Mouse (Mus musculus): ENCODE measurements around the gene Epyc.
A peak's percentile ranks its signal among the peaks of the same experiment; 100 is the strongest.

Gene Epyc

DNA sequence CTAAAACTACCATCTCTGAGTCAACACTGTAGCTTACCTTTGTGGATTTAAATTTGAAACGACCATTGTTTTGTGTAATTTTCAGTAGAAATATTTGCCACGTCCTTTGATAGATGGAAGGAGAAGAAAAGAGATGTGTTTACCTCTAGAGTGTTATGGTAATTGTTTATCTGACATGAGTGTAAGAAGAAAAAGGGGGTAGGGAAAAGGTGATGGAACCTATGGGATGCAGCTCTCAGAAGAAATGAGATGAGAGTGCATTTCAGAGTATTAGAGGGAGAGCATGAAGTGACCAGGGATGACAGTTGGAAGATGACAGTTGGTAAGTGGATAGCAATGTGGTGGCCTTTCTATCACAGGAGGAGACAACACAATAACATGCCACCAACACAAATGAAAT, at the start of gene Epyc:
TSS of gene Epyc (plus strand) at position 301 of the 400 bp plus-strand sequence.
- no peak for DNase-seq (ENCODE audit: low read depth)

DNA sequence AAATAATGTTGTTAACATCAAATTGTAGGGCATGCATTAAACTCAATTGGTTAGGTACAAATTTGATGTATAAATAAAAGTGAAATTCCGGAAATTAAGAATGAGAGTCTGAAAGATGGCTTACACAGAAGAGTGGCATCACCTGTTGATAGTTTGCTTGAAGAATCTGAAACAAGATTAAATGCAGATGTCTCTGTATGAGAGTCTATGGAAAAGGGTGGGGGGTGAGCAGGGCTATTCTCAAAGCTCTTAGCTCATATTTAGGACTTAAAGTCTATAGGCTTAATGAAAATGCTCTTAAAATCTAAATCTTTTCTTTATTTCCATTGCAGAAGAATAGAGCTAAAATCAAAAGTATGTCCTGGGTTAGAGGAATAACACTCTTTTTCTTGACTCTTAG, 48.2 kb upstream of the Epyc start:
- no peak for DNase-seq (ENCODE audit: low read depth)

- DNase-seq (ENCODE audit: low read depth): no peak
Measured at GRCm38 (mm10) chr10:97601744-97602143, 42.1 kb upstream of the Epyc start.

GRCm38 (mm10) chr10:97603256-97603655, 40.6 kb upstream of the Epyc start:
- DNase-seq (ENCODE audit: low read depth): no peak

DNA sequence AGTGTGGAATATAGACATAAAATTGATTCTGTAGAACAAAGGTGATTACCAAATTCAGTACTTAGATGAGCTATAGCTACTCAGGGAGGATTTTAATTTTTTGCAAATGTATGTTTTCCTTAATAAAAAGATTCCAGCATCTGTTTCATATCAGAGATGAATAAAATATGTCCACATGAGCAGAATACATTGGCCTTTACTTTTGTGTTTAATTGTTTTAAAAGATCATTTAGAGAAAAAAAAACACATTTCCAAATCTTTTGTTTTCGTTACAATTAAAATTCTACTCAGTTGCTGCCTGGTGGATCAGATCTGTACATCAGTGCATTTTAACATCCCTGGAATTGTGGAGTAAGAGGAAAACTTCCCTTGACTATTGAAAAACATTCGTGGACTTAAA, 37.3 kb upstream of the Epyc start, which contains the start of gene Kera:
TSS of gene Kera (plus strand) at position 301 of the 400 bp plus-strand sequence.
- DNase-seq (ENCODE audit: low read depth): no peak

DNA sequence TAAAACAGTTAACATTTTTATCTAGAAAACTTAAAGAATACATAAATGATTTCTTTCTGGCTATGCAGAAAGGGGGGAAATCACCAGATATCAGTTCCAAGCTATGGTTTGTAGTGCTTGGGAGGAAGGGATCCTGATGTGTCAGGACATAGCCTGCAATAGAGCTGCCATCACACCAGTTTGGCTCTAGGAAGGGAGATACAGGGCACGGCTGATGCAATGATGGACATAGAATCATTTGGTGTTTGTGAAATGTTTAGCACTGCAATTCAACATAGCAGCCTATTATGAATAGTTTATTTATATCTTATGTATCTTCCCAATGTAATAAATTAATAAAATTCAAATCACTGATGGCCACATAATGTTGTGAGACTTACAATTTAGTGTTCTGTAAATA, 21.5 kb upstream of the Epyc start:
- DNase-seq (ENCODE audit: low read depth): no peak

DNA sequence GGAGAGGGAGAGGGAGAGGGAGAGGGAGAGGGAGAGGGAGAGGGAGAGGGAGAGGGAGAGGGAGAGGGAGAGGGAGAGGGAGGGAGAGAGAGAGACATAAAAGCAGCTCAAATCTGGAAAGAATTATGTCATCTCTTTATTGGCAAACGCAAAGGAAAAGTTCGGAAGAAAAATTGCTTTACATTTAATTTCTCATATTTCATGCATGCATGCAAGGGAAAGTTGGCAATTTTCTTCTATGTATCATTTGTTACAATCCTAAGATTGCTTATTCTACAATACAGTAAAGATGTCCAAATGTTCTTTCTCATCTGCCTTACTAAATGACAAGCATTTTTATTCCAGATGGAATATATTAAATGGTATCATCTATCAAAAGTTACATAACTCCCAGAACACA, 19.5 kb upstream of the Epyc start:
- DNase-seq (ENCODE audit: low read depth): no peak

DNA sequence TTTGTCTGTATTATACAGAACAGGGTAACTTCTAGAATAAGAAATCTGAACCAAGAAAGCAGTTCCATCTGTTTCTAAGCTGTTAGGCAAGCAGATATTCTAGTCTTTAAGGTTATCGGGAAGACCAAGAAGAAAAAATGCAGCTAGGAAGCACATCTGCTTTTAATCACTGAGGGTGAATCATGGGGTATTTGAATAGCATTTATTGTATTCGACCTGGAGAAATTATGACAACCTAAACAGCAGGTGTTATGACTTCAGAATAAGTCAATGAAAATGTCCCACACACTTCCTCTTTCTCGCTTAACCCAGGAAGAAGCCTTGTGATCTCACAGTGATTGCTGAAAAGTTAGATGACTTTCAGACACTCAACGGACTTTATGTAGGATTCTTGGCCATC, 18.8 kb upstream of the Epyc start:
- DNase-seq (ENCODE audit: low read depth): no peak

- no peak for DNase-seq (ENCODE audit: low read depth)
Measured at GRCm38 (mm10) chr10:97626543-97626942, 17.3 kb upstream of the Epyc start.

GRCm38 (mm10) chr10:97631061-97631460, 12.8 kb upstream of the Epyc start:
- DNase-seq (ENCODE audit: low read depth): no peak

DNA sequence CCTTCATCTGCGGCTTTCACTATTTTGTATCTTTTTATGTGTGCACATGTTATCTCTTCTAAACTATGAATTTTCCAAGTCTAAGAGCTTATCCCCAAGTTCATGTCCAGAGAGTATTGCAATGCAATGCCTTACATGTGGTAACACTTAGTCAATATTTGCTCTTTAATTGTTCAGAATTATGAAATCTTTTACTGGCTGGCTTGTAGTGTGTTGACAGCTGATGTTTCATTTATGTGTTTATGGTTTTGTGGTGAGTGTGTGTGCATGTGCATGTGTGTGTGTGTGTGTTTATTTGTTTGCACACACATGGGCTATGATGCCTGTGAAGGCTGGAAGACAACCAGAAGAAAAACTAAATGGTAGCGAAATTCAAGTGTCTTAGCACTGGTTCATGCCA, 1.9 kb upstream of the Epyc start:
- DNase-seq (ENCODE audit: low read depth): no peak

GRCm38 (mm10) chr10:97650334-97650733, 6.5 kb downstream of the Epyc start:
- DNase-seq (ENCODE audit: low read depth): no peak

DNA sequence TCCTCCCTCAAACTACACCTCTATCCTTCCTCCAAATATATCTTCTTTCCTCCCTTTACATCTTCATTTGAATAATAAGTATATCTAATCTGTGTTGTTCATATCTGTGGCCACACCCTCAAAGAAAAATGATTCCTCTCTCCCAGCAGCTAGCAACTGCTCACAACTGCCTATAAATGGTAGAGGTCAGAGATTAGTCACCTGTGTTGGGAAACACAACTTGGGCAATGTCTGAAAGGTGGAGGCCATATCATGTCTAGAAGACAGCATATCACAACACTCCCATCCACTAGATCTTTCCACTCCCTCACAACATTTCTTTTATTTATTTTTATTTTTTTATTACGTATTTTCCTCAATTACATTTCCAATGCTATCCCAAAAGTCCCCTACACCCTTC, 15.6 kb downstream of the Epyc start:
- no peak for DNase-seq (ENCODE audit: low read depth)

- no peak for DNase-seq (ENCODE audit: low read depth)
Measured at GRCm38 (mm10) chr10:97668656-97669055, 24.8 kb downstream of the Epyc start.

DNA sequence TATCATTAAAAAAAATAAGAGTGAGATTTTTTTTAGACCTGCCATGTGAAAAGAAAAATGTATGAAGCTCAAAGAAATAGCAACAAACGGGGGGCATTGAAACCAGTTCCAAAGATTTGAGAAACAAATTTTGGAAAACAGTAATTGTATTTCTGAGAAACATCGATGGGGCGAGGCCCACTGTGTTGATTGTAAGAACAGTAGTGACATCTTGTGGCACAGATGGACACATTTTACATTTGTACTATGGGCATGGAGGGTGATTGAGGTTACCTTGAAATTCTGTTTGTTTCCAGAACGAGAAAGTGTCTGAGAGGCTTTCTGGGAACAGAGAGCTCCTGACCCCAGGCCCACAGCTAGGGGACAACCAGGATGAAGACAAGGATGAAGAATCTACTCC, 26.3 kb downstream of the Epyc start:
- no peak for DNase-seq (ENCODE audit: low read depth)

- no peak for DNase-seq (ENCODE audit: low read depth)
Measured at GRCm38 (mm10) chr10:97673239-97673638, 29.4 kb downstream of the Epyc start.

- DNase-seq (ENCODE audit: low read depth): no peak
Measured at GRCm38 (mm10) chr10:97682981-97683380, 39.1 kb downstream of the Epyc start.

- no peak for DNase-seq (ENCODE audit: low read depth)
Measured at GRCm38 (mm10) chr10:97687198-97687597, 43.3 kb downstream of the Epyc start.

DNA sequence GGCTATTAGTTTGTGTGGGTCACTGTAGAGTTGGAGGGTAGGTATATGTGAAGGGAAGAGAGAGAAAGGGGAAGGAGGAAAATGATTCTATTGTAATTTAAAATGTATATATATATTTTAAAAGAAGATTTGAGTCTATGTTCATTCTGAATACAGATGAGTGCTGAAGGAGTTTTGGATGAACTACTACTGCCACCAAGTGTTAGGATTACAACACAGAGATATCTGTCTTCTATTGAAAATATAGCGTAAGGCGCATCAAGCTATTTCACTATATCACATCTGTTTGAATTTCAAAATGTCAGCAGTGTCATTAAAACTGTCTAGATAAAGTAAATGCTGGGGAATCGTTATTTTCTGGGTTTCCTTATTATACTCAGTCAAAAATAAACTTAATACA, 45.6 kb downstream of the Epyc start:
- no peak for DNase-seq (ENCODE audit: low read depth)

DNA sequence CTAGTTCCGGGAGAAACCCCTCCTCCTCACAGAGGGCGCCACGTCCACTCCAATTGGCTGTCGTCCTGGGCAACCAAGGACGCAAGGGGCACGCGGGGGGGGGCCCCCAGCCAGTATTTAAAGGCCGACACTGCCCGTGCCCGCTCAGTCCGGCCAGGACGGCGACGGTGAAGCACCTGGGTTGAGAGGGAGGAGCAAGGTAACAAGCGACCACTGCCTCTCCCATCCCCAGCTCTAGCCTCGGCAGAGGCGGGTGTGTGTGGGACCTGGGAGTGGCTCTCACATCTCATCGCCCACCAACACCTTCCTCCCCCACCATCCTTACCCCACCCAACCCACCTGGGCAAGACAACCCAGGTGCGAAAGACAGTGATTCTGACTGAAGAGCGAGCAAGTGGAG, 49.0 kb downstream of the Epyc start, which contains the start of gene Ccer1:
TSS of gene Ccer1 (plus strand) at position 147 of the 400 bp plus-strand sequence.
- no peak for DNase-seq (ENCODE audit: low read depth)

DNA sequence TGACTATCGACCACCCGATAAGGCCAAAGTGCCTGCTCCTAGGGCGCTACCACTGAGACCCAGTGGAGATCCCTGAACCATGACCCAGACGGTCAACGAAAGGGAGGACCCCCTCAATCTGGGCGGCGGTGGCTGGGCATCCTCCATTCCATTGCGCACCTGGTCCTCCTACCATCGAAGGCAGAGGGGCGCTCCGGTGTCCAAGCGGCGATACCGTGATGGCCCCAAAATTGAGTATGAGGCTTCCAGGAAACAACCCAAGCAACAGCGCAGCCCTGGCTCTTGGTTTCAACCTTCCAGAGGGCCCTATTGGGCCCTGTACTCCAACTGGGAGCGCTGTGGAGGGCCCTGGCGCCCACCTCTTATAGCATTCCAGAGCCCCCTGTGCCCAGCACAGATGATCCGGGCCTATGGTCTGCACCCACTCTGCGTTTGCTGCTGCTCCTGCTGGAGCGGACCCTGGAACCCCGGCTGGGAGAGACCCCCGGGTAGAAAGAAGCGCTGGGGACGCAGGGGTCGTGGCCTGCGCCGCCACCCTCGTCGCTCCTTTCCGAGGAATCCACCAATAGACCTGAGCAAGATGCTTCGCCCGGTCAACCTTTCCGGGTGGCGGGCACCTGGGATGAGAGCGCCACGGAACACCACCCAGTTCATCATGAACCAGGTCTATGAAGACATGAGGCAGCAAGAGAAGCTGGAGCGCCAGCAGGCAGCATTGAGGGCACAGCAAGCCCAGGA, 49.7 kb downstream of the Epyc start:
- DNase-seq (ENCODE audit: low read depth): no peak

GRCm38 (mm10) chr10:97702321-97702720, 58.5 kb downstream of the Epyc start:
- no peak for DNase-seq (ENCODE audit: low read depth)

GRCm38 (mm10) chr10:97704562-97704961, 60.7 kb downstream of the Epyc start:
- peak; percentile 13 for DNase-seq (ENCODE audit: low read depth)

DNA sequence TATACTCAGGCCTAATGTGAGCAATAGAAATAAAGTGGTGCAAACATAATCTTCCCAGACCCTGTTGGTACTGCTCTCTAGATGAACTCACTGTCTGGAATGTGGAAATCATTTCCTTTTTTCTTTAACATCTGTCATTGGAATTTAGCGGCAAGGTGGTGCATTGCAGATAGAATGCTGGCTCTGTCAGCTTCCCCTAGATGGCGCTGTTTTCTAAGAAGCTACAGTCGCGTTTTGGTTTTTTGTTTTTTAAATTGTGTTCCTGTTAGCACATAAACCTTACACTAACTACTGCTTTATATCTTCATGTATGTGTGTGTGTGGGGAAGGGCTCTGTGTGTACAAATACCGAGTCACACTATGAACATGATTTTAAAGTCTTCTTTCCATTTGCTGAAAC, 68.8 kb downstream of the Epyc start:
- peak; percentile 10 for DNase-seq (ENCODE audit: low read depth)
